Comparison of ENCODE assay signal across 7 mouse cellular contexts in genomic region chr5:21185764-21186685, GRCm38 (mm10). TPM values are rescaled to one million over a fixed set of nuclear protein-coding genes. Genes with fewer than 3 reads are reported as not detected.
A peak's percentile ranks its signal among the peaks of the same experiment; 100 is the strongest.
DNase-seq lines count a peak whose midpoint lies in the region; ATAC-seq and TF ChIP-seq lines count a peak whose summit lies in the region.

TSS of gene Gsap (plus strand) at chr5:21186255.

- intact Hi-C loops in gastrocnemius, postnatal 14 days (cut with DNase I; ENCODE audit: low total_unique reads) = no loop called here

- H3K36me3 ChIP-seq in limb, embryonic 10.5 days = no peaks in the 10 kb centered on the region
- no peaks in the 10 kb centered on the region for H3K36me3 ChIP-seq in midbrain, embryonic 11.5 days (ENCODE audit: control insufficient read depth, insufficient read depth, low read length)

- H3K4me1 ChIP-seq in cortical plate, adult 2 months (ENCODE audit: control insufficient read depth, insufficient read depth, low read length) = no peaks in the 10 kb centered on the region; the same call in 1 of the 2 replicates
- H3K4me1 ChIP-seq in limb, embryonic 10.5 days = peaks cover 13% of the 10 kb centered on the region
- H3K4me1 ChIP-seq in midbrain, embryonic 11.5 days (ENCODE audit: control insufficient read depth, insufficient read depth, low read length) = peaks cover 3% of the 10 kb centered on the region; the same call in 1 of the 2 replicates

- peak; percentile 92 for ATAC-seq in inflammation-experienced regulatory T-cells, adult 6 months
- ATAC-seq in midbrain, embryonic 11.5 days (ENCODE audit: low FRiP score) = peak; percentile 88

- H3K27ac ChIP-seq in cortical plate, adult 2 months (ENCODE audit: insufficient read depth, low read length) = no peak within 1 kb of the TSS
- H3K27ac ChIP-seq in limb, embryonic 10.5 days = peak within 1 kb of the TSS; percentile 84
- H3K27ac ChIP-seq in midbrain, embryonic 11.5 days (ENCODE audit: low read depth, low read length) = no peak within 1 kb of the TSS

- TF ChIP-seq POLR2A in cortical plate, adult 2 months (IDR thresholded peaks at IDR 0.05; ENCODE audit: extremely low read depth, insufficient read depth, low read length) = no peak

- peak; percentile 89 to 94 for DNase-seq in adrenal gland, adult (ENCODE audit: inconsistent age in 2 of 2, low spot score in 1 of 2)
- peak; percentile 74 for DNase-seq in gastrocnemius, postnatal 14 days
- peak; percentile 66 for DNase-seq in limb, embryonic 10.5 days (ENCODE audit: low spot score)
- peak; percentile 96 for DNase-seq in midbrain, embryonic 11.5 days (ENCODE audit: low spot score, missing footprints)
- peak; percentile 23 to 24 for DNase-seq in right cerebral cortex, postnatal 36 days (ENCODE audit: low spot score in 2 of 2)

- H3K9ac ChIP-seq in midbrain, embryonic 11.5 days (ENCODE audit: low read length) = peak within 1 kb of the TSS; percentile 83

- TF ChIP-seq CTCF in cortical plate, adult 2 months (IDR thresholded peaks at IDR 0.05; ENCODE audit: extremely low read depth, insufficient read depth, low read length) = no peak

- no peaks in the 10 kb centered on the region for H3K9me3 ChIP-seq in limb, embryonic 10.5 days (replicated peaks)
- H3K9me3 ChIP-seq in midbrain, embryonic 11.5 days (ENCODE audit: control insufficient read depth, low read length) = no peaks in the 10 kb centered on the region

- peak within 1 kb of the TSS; percentile 55 for H3K4me3 ChIP-seq in cortical plate, adult 2 months (ENCODE audit: insufficient read depth, low read length)
- peak within 1 kb of the TSS; percentile 59 for H3K4me3 ChIP-seq in limb, embryonic 10.5 days
- peak within 1 kb of the TSS; percentile 49 for H3K4me3 ChIP-seq in midbrain, embryonic 11.5 days (ENCODE audit: low read depth, low read length)

- WGBS in limb, embryonic 10.5 days = 5% methylated on average over 43 of the region's 43 CpGs
- WGBS in midbrain, embryonic 11.5 days = 3% methylated on average over 43 of the region's 43 CpGs

- peak within 1 kb of the TSS; percentile 74 for H3K4me2 ChIP-seq in midbrain, embryonic 11.5 days

- peaks cover 28% of the 10 kb centered on the region for H3K27me3 ChIP-seq in limb, embryonic 10.5 days (ENCODE audit: low read depth, poor library complexity, severe bottlenecking)
- no peaks in the 10 kb centered on the region for H3K27me3 ChIP-seq in midbrain, embryonic 11.5 days (ENCODE audit: control insufficient read depth, insufficient read depth, low read length)

RNA-seq across cellular contexts. Expression of gene Gsap, which starts in this region (rescaled TPM):
- polyA plus RNA-seq in cortical plate, adult 2 months (2012; rRNA removed) = 6.7 and 8.0 TPM in 2 replicates
- 1 to 10 TPM; 2.1 to 2.4 TPM for total RNA-seq in gastrocnemius, postnatal 14 days (2021)
- polyA plus RNA-seq in inflammation-experienced regulatory T-cells, adult 6 months (2017; shearing (Covaris generic)) = 10 to 100 TPM; 44.6 to 55.1 (median 52.6) TPM
- polyA plus RNA-seq in limb, embryonic 10.5 days (2016; fragmentation: Nextera tagmentation; extraction: Ambion mirVana) = 0.50 and 1.3 TPM in 2 replicates
- polyA plus RNA-seq in midbrain, embryonic 11.5 days (2014; fragmentation: Nextera tagmentation; extraction: Ambion mirVana) = 2.4 TPM in 2 replicates

Comparison
In these comparisons a context has a peak if more than half of its experiments do, and no peak if none do; other contexts are left out.
1. DNase-seq: peak in every context shown above with its lines; median percentile 96 in midbrain, embryonic 11.5 days; 92 in adrenal gland, adult; 74 in gastrocnemius, postnatal 14 days; 66 in limb, embryonic 10.5 days; 24 in right cerebral cortex, postnatal 36 days.